Mouse (Mus musculus) limb, embryonic 12.5 days (tissue): ENCODE results near the gene Thsd4. TPM values are rescaled to one million over a fixed set of nuclear protein-coding genes. Genes with fewer than 3 reads are reported as not detected.

Source experiments
- ATAC-seq: fragments of 200-750 bp; cut with Nextera tagmentation; 2 replicates; pipeline ENCODE4 v1.8.0; 2017; ENCODE audit warnings: low read depth, moderate TSS enrichment; ENCODE audit not compliant: insufficient number of reproducible peaks, insufficient read depth, low FRiP score, low TSS enrichment
- H3K27ac ChIP-seq: fragments of 300-500 bp; sonication (generic); 2 replicates; pipeline ENCODE4 v1.5.1; 2016; ENCODE audit warnings: mild to moderate bottlenecking, moderate library complexity
- H3K27me3 ChIP-seq: fragments of 300-500 bp; sonication (generic); 2 replicates; pipeline ENCODE4 v1.6.1; 2016; ENCODE audit warnings: mild to moderate bottlenecking, moderate library complexity
- H3K36me3 ChIP-seq: fragments of 300-500 bp; sonication (generic); 2 replicates; pipeline ENCODE4 v1.6.1; 2016; ENCODE audit warnings: mild to moderate bottlenecking, moderate library complexity
- H3K4me1 ChIP-seq: fragments of 300-500 bp; sonication (generic); replicated peaks from 2 replicates; pipeline ENCODE4 v1.6.1; 2016
- H3K4me2 ChIP-seq: fragments of 300-500 bp; sonication (generic); 2 replicates; pipeline ENCODE4 v1.6.1; 2016; ENCODE audit warnings: mild to moderate bottlenecking, moderate library complexity
- H3K4me3 ChIP-seq: fragments of 300-500 bp; sonication (generic); replicated peaks from 2 replicates; pipeline ENCODE4 v1.5.1; 2016; ENCODE audit warnings: mild to moderate bottlenecking
- H3K9ac ChIP-seq: fragments of 300-500 bp; sonication (generic); replicated peaks from 2 replicates; pipeline ENCODE4 v1.6.1; 2016; ENCODE audit warnings: mild to moderate bottlenecking, moderate library complexity
- H3K9me3 ChIP-seq: fragments of 300-500 bp; sonication (generic); 2 replicates; pipeline ENCODE4 v1.6.1; 2016; ENCODE audit warnings: mild to moderate bottlenecking, moderate library complexity
- WGBS: fragments of 180-500 bp; shearing (Covaris S2); methylation state at CpG from one replicate; pipeline ENCODE4 v1.1.7; 2016; 5-methylcytosine and 5-hydroxymethylcytosine counted together
- polyA plus RNA-seq: library from polyadenylated mRNA; unstranded; fragments of >200 nt; fragmentation: Nextera tagmentation; extraction: Ambion mirVana; gene quantifications from 2 replicates; pipeline ENCODE4 v1.2.1, GENCODE M21; 2016

The Thsd4 gene
- polyA plus RNA-seq, 1 experiment from 2014 or later, result 27.0 TPM

DNA sequence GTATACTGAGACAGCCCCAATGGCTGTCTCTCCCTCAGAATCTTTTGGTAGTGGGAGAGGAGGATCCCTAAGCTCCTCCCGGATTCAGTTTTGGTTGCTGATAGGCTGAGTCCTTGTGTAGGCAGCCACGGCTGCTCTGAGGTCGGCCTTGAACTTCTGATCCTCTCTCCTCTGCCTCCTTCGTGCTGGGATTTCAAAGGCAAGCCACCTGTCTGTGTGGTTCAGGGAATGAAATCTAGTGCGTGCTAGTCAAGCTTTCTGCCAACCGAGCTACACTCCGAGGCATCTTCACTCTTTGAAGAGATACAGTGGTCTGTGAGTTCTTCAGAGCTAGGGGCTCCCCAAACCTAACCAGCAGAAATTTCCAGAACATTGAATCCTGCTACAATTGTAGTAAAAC is 568.3 kb downstream of the Thsd4 start:
- Histone ChIP-seq H3K27me3 (no peaks in the 10 kb centered on the region), H3K9ac (no peak overlapping the region), H3K9me3 (no peaks in the 10 kb centered on the region), H3K4me3 (no peak overlapping the region), H3K36me3 (no peaks in the 10 kb centered on the region), H3K4me2 (no peak overlapping the region), H3K4me1 (peaks cover 31% of the 10 kb centered on the region), H3K27ac (peak overlapping the region; percentile 2; the same call in 1 of the 2 replicates)
- 84% methylated on average over 7 of the region's 7 CpGs for WGBS
- ATAC-seq, result no peak

- Histone ChIP-seq H3K4me3 (no peak overlapping the region), H3K9me3 (no peaks in the 10 kb centered on the region), H3K27me3 (no peaks in the 10 kb centered on the region), H3K9ac (no peak overlapping the region), H3K4me2 (no peak overlapping the region), H3K36me3 (no peaks in the 10 kb centered on the region), H3K4me1 (peaks cover 31% of the 10 kb centered on the region), H3K27ac (no peak overlapping the region)
- WGBS, result 72% methylated on average over 8 of the region's 8 CpGs
- ATAC-seq, result no peak
Observed at GRCm38 (mm10) chr9:59952515-59953070, 569.3 kb downstream of the Thsd4 start.

DNA sequence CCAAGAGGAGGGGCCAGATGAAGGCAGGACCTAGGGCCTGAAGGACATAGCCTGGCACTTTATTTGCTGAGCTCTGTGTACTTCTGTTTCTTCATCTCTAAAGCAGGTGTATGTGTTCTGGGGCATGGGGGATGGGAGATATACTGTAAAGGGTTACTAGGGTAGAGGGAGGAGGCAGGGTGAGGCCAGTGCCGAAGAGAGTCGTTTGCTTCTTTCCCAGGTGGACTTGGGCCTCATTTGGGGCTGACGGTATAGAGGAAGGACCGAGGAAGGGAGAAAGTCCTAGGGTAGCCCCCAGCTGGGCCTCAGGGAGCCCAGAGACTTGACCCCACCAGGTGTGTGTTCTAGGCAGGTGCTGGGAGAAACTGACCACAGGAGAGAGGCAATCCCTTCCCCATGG is 569.9 kb downstream of the Thsd4 start:
- Histone ChIP-seq H3K27ac (no peak overlapping the region), H3K4me3 (no peak overlapping the region), H3K9me3 (no peaks in the 10 kb centered on the region), H3K9ac (no peak overlapping the region), H3K4me1 (peaks cover 31% of the 10 kb centered on the region), H3K36me3 (no peaks in the 10 kb centered on the region), H3K4me2 (no peak overlapping the region), H3K27me3 (no peaks in the 10 kb centered on the region)
- no peak for ATAC-seq
- 65% methylated on average over 4 of the region's 4 CpGs for WGBS

DNA sequence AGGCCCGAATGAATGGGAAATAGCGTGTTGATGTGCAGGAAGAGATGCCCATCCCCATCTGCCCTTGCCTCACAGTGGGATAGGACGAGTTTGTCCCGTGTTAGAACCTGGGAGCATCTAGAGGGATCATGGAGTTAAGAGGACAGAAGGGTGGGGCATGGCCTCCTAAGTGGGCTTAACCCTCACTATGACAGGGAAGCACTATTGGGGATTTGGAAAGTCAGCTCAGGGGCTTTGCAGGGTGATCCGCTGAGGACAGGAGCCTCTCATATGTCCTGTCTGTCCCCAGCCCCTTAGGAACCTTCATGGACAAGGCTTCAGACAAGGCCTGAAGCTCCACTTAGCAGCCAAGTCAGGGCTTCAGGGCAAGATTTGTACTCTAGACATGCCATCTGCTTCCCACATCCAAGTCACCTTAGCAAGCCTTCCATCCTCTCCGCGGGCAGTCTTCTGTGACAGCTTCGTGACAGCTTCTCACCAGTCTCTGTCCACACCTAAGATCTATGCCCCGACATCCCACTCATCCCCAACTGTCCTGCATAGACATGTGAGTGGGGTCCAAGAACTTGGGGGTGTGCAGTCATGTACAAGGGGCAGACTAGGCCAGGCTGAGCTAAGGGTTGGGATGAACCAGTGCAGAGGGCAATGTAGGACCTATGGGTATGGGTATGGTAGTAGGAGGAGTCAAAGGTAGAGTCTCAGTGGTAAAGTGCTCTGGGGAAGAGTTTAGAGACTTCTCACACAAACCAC is 570.7 kb downstream of the Thsd4 start:
- no peaks in the 10 kb centered on the region for H3K9me3 ChIP-seq
- H3K36me3 ChIP-seq, result no peaks in the 10 kb centered on the region
- H3K4me1 ChIP-seq, result peaks cover 29% of the 10 kb centered on the region
- H3K27ac ChIP-seq, result no peak overlapping the region
- no peaks in the 10 kb centered on the region for H3K27me3 ChIP-seq
- no peak overlapping the region for H3K4me2 ChIP-seq
- no peak overlapping the region for H3K4me3 ChIP-seq
- H3K9ac ChIP-seq, result no peak overlapping the region
- 92% methylated on average over 9 of the region's 9 CpGs for WGBS
- ATAC-seq, result no peak

GRCm38 (mm10) chr9:59949981-59950380 is 571.9 kb downstream of the Thsd4 start:
- Histone ChIP-seq H3K9me3 (no peaks in the 10 kb centered on the region), H3K4me2 (no peak overlapping the region), H3K36me3 (no peaks in the 10 kb centered on the region), H3K4me1 (peaks cover 20% of the 10 kb centered on the region), H3K27me3 (no peaks in the 10 kb centered on the region), H3K9ac (no peak overlapping the region), H3K4me3 (no peak overlapping the region), H3K27ac (no peak overlapping the region)
- ATAC-seq, result no peak
- WGBS, result 82% methylated on average over 5 of the region's 5 CpGs

DNA sequence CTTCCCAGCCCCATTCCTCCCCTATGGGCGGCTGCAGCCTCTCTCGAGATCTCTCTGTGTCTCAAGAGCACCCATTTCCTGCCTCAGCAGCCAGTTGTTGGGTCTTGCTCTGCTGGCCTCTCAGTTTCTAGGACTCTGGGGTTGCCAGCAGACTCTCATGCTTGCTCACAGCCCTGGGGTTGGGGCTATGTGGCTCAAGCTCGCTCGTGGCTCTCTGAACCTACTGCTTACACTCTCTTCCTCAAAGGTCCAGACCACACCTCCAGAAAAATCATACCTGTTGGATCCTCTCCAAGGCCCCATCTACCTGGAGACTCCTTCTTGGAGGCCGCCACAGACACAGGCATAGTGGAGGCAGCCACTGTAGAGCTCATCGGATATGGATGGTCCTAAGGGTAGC is 572.3 kb downstream of the Thsd4 start:
- no peak overlapping the region for H3K27ac ChIP-seq
- H3K9ac ChIP-seq, result no peak overlapping the region
- no peaks in the 10 kb centered on the region for H3K27me3 ChIP-seq
- no peak for ATAC-seq
- no peaks in the 10 kb centered on the region for H3K9me3 ChIP-seq
- 79% methylated on average over 6 of the region's 6 CpGs for whole genome bisulfite sequencing
- H3K4me1 ChIP-seq, result peaks cover 18% of the 10 kb centered on the region
- H3K4me3 ChIP-seq, result no peak overlapping the region
- no peak overlapping the region for H3K4me2 ChIP-seq
- H3K36me3 ChIP-seq, result no peaks in the 10 kb centered on the region

DNA sequence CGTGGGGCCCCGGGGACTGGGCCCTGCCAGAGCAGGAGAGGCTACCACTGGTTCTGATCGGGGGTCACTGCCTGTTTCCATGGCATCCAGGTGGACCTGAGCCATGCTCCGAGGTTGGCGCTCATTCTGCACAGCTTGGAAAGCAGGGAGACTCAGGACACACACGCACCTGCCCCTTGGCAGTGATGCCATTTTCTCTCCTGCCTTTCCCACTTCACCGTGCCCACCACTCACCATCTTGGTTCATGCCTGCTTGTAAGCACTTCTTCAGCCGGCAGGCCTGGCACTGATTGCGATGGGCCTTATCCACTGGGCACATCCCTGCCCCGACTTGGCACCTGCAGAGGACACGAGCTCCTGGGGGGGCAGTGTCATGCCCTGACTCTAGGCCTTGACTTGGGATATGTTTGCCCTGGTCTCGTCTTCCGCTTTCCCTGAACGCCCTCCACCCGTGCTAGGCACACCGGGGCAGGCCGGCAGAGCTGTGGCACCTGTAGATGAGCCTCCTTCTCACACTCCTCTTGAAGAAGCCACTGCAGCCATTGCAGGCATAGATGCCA is 573.1 kb downstream of the Thsd4 start:
- ATAC-seq, result no peak

GRCm38 (mm10) chr9:59948226-59948625 is 573.6 kb downstream of the Thsd4 start:
- no peak overlapping the region for H3K4me2 ChIP-seq
- H3K9me3 ChIP-seq, result no peaks in the 10 kb centered on the region
- ATAC-seq, result no peak
- no peaks in the 10 kb centered on the region for H3K36me3 ChIP-seq
- WGBS, result 70% methylated on average over 8 of the region's 8 CpGs
- H3K9ac ChIP-seq, result no peak overlapping the region
- H3K27ac ChIP-seq, result no peak overlapping the region
- no peaks in the 10 kb centered on the region for H3K27me3 ChIP-seq
- H3K4me1 ChIP-seq, result peaks cover 13% of the 10 kb centered on the region; the same call in 1 of the 2 replicates
- H3K4me3 ChIP-seq, result no peak overlapping the region

More for the DNA sequence above, 573.1 kb downstream of the Thsd4 start:
- WGBS, result 86% methylated on average over 17 of the region's 17 CpGs
- H3K27me3 ChIP-seq, result no peaks in the 10 kb centered on the region
- H3K4me3 ChIP-seq, result no peak overlapping the region
- H3K36me3 ChIP-seq, result no peaks in the 10 kb centered on the region
- peaks cover 16% of the 10 kb centered on the region for H3K4me1 ChIP-seq
- no peaks in the 10 kb centered on the region for H3K9me3 ChIP-seq
- H3K4me2 ChIP-seq, result no peak overlapping the region
- no peak overlapping the region for H3K27ac ChIP-seq
- no peak overlapping the region for H3K9ac ChIP-seq

DNA sequence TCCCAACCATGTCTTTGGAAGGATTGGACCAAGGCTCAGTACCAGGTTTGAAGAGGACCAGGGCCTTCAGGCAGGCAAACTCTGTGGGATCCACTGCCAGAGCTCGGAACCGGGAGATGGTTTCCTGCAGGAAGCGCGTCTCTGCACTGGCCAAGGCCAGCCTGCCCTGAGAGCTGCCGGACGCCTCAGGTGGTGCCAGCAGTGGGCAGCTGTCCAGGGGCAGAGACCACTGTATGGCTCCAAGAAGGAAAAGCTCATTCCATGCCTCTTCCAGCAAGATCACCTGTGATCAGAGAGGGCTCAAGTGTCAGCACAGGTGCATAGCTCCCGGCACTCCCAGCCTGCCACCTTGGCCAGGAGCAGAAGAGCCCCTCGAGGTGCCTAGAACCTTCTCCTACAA is 574.6 kb downstream of the Thsd4 start:
- Histone ChIP-seq H3K9ac (no peak overlapping the region), H3K4me3 (no peak overlapping the region), H3K9me3 (no peaks in the 10 kb centered on the region), H3K36me3 (no peaks in the 10 kb centered on the region), H3K4me2 (no peak overlapping the region), H3K4me1 (peaks cover 17% of the 10 kb centered on the region), H3K27ac (no peak overlapping the region), H3K27me3 (no peaks in the 10 kb centered on the region)
- ATAC-seq, result no peak
- 87% methylated on average over 8 of the region's 8 CpGs for WGBS

DNA sequence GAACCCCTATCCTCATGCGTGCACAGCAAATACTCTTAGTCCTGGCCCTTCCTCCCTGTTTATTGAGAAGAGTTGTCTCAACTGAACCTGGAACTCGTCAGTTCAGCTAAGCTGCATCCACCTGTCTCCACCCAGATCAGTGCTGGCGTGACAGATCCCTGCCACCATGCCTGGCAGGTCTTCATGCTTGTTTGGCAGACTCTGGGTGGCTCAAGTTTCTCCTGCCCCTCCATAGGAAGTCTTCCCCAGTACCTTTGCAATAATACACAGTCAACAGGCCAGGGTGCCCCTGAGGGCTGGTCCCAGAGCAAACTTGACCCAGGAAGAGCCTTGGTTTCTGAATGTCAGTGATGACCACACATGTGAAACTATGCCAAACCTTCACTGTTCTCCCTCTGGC is 576.6 kb downstream of the Thsd4 start:
- no peak overlapping the region for H3K27ac ChIP-seq
- H3K4me3 ChIP-seq, result no peak overlapping the region
- 64% methylated on average over 3 of the region's 3 CpGs for WGBS
- no peaks in the 10 kb centered on the region for H3K27me3 ChIP-seq
- no peaks in the 10 kb centered on the region for H3K36me3 ChIP-seq
- H3K4me2 ChIP-seq, result no peak overlapping the region
- no peak overlapping the region for H3K9ac ChIP-seq
- no peak for ATAC-seq
- no peaks in the 10 kb centered on the region for H3K9me3 ChIP-seq
- H3K4me1 ChIP-seq, result peaks cover 28% of the 10 kb centered on the region

- H3K4me2 ChIP-seq, result no peak overlapping the region
- H3K9me3 ChIP-seq, result no peaks in the 10 kb centered on the region
- WGBS, result 89% methylated on average over 6 of the region's 6 CpGs
- H3K9ac ChIP-seq, result no peak overlapping the region
- no peak for ATAC-seq
- H3K27ac ChIP-seq, result no peak overlapping the region
- no peak overlapping the region for H3K4me3 ChIP-seq
- no peaks in the 10 kb centered on the region for H3K27me3 ChIP-seq
- peaks cover 36% of the 10 kb centered on the region for H3K4me1 ChIP-seq
- no peaks in the 10 kb centered on the region for H3K36me3 ChIP-seq
Observed at GRCm38 (mm10) chr9:59943826-59944225, 578.0 kb downstream of the Thsd4 start.
